Mouse (Mus musculus) spleen, adult 2 months (tissue): ENCODE measurements around the gene Tex14.
"Not testable (repeated sequence)": the region's sequence is repeated elsewhere in the genome, so short reads cannot be mapped to it uniquely, and the experiment has no call there.

Source experiments
- CTCF ChIP-seq: fragments of 200-500 bp; IDR thresholded peaks from 2 replicates; pipeline ENCODE4 v1.5.1; 2011; ENCODE audit warnings: mild to moderate bottlenecking, inconsistent platforms; ENCODE audit not compliant: insufficient read depth, insufficient read length, insufficient replicate concordance; ENCODE audit errors: extremely low read depth
- POLR2A ChIP-seq: fragments of 200-500 bp; IDR thresholded peaks from 2 replicates; pipeline ENCODE4 v1.6.1; 2011; ENCODE audit warnings: low read depth, low read length, inconsistent platforms

- TF ChIP-seq POLR2A, CTCF: not testable (repeated sequence)
These were observed 66.2 kb downstream of the Tex14 start for GRCm38 (mm10) chr11:87470807-87471698.
